Mouse (Mus musculus): ENCODE measurements around the gene Adgrf3.

The Adgrf3 gene

DNA sequence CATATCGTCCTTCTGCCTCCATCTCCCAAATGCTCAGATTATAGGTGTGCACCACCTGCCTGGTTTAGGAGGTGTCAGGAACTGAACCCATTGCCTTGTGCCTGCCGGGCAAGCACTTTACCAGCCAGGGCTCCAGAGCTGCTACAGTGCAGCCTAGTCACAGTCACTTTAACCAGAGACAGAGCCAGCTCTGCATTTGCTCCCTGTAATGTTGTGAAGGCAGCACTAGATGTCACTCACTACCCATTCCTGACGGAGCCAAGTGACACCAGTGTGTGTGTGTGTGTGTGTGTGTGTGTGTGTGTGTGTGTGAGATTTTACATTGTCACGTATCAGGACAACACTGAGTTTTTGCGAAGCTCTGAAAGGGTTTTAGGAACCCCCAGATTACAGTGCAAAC, 4.0 kb downstream of the Adgrf3 start:
- DNase-seq = peak in 1 of 2 experiments; percentile 35

DNA sequence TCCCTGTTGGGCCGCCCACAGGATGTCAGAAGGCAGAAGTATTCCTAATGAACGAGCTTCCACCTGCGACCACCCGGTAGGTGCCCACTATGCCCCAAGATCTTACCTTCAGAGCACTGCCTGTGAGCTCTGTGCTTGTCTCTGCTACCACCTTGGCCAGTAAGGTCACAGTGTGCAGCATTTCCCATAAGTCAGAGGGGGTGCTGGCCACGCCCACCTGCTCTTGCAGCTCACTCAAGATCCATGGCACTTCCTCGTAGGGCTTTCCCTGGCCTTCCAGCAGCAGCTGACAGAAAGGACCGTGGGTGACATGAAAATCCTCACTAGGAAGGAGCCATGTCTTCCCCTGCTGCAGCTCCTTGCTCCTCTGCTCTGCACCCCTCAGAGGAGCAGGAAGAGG, 7.3 kb downstream of the Adgrf3 start:
- no peak for DNase-seq

DNA sequence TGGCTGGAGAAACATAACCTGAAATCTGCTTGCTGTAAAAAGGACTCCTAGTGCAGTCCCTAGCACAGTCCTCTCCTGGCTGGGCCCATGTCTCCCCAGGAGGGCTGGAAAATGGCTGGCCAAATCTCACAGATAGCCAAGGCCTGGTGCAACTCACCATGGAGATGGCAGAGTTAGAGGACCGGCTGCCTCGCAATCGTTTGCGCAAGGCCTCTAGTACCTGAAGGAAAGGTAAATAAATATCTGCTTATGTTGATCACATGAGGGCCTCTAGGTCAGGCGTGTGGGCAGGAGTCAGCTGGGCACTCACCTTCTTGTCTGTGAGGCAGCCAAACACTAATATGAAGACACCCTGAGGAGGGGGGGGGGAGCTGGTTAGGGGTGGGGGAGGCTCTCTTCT, 10.2 kb downstream of the Adgrf3 start:
- no peak for DNase-seq

DNA sequence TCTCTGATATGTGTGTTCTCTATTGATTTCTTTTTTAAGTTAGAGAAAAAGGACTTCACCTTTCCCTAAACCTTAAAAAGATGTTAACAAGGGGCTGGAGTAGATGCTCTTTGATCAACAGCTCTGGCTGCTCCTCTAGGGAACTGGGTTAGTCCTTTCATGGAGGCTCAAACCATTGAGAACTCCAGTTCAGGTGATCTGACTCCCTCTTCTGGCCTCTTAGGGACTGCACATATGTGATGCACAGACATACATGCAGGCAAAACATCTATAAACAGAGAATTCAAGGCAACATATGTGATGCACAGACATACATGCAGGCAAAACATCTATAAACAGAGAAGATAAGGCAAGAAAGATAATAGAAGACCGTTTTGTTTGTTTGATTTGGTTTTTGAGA, 13.1 kb downstream of the Adgrf3 start:
- DNase-seq = no peak

DNA sequence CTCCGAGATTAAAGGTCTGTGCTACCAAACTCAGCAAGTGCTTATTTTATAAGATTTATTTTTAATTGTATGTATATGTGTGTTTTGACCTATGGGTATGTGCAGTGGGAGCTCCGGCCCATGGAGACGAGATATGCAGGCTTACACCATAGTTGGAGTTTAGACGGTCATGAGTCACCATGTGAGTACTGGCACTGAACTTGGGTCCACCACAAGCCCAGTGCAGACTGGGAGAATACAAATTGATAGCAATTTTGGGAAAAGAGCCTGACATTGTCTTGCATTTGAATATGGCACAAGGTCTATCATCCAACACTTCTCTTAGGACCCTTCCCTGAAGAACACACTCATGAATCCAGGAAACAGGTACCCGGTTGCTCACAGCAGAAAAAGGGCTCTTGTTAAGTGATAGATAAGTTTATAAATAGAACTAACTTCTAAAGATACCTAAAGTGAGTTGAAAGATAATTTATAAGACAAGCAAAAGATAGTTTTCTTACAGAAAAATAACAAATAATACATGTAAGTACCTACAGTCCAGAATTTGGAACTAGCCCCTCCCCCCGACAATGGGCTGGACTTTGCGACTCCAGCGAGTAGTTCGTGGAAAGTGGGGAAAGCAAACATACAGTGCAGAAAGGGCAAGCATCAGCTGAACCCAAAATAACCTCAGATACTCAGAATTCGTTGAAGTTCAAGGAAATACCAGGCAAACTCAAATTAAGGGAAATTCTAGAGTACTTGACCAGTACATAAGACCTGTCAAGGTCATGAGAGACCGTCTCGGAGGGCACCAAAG, 17.6 kb downstream of the Adgrf3 start:
- DNase-seq = no peak

DNA sequence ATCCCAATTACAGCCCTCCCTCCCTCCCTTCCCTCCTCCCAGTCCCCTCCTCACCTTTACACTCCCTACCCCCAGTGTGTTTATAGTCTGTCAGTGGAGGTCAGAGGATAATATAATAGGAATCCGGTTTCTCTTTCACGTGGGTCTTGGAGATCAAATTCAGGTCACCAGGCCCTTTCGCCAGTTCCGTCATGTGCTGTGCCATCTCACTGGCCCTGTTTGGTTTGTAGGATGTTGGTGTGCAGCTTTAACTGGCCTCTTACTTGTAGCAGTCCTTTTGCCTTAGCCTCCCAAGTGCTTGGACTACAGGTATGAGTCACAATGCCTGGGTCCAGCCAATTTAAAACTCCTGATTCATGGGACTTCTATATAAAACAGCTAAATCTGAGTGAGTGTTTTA, 29.7 kb downstream of the Adgrf3 start:
- no peak for DNase-seq

DNA sequence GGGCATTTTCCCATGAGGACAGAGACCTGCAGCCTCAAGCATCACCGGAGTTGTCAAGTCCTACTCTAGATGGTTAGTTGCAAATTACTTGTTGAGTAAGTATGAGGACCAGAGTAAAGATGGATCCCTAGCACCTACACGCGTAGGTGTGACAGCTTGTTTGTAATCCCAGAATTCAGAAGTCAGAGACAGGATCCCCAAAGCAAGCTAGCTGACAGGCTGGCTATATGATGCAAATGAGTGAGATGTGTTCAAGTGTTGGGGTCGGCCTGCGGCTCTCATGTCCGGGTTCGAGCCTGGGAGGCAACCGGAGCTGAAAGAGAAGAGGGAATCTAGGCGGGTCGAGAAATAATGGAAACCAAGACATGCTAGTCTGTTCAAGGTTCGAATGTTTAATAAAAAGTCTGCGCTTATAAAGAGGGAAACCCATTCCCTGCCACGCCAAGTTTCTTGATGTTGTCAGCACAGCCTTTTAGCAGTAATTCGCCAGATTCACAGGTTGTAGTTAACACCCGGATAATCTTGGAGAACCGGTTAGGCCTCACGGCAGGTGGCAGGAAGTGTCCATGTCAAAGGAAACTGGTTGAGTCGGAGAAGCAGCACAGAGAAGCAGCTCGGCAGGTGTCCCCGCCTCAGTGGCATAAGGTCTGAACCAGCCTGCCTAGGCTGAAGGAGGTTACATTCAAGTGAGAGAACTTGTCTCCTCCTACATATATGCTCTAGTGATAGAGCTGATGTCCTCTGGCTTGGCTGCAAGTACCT, 32.4 kb downstream of the Adgrf3 start:
- no peak for DNase-seq

DNA sequence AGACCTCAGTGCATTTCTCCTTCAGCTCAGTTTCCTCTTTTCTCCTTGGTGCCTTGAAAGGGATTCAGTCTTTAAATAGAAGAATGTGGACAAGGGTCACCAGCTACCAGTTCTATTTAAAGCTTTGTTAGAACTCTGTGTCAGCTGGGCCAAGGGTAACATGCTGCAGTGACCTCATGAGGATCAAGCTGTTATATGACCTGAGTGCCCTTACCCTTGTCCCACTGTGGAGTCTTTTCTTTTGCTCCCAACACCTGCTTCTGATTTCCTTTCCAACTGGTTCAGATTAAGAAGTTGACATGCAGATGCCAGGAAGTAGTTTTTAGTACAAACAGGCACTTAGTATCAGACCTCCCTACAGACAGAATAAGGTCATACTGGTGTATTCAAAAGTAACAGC, 33.4 kb downstream of the Adgrf3 start:
- DNase-seq = no peak

DNA sequence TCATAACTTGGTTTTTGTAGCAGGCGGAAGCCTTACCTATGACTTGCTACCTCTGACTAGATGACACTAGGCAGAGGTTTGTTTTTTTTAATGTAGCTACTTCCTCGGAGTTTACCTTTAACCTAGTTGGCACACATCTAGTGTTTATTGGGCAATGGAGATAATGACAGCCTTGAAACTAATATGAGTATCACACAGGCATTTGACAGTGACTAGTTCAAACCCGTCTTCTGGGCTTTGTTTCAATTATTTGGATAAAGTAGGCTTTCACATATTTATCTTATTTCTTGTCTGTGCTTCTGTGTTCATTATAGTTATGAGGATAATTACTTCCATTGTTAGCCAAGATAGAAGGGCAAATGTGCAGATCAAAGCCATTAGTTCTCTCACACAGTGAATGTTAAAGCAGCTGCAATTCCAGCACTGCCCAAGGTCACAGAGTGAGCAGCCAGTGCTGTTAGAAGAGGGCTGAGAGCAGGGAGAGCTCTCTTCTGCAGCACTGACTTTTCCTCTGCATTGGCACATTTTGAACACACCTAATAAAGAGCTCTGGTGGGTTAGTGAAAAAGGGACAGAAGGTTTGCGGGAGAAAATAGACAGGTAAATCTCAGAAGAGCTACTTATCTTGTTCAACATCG, 35.1 kb downstream of the Adgrf3 start:
- DNase-seq = no peak

DNA sequence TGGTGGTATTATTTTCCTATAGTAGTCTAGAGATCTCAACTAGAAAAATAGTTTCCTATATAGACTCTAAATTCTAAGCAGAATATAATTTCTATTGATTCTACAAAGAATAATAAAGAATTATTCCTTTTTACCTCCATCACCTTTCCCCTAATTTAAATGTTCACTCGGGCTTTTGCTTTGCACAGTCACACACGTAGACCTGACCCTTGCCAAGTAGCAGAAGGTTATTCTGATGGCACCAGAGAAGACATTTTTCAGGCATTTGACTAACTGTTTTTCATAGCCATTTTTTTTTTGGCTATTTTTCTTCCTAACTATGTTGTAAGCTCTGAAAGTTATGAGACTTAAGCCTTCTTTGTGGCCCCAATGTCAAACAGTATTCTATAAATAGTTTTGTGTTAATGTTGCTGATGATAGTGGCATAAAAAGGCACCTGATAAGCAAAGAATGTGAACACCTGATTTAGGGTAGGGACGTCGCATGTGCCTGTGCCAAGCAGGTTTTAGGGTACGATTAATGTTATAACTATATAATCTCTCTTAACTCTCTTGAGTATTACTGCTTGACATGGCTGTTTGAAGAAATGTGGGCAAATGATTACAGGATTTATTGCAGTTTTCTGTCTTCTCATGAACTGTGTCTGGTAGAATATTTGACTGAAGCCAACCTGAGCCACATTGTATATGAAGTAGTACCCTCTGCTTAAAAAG, 40.1 kb downstream of the Adgrf3 start:
- no peak for DNase-seq

DNA sequence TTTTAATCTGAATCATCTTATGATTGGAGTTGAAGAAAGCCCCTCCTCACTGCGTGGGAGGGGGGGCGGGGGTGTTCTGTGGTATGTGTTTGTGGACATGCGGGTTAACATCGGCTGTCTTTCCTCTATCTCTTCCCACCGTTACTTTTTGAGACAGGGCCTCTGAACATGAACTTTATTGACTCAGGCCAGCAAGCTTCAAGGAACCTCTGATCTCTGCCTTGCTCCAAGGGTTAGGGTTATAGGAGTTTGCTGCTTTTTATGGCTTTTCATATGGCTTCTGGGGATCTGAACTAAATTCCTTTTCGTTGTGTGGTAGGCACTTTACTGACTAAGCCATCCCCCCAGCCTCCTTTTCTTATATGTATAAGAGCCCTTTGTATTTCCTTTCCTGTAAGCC, 43.2 kb downstream of the Adgrf3 start:
- DNase-seq = no peak

DNA sequence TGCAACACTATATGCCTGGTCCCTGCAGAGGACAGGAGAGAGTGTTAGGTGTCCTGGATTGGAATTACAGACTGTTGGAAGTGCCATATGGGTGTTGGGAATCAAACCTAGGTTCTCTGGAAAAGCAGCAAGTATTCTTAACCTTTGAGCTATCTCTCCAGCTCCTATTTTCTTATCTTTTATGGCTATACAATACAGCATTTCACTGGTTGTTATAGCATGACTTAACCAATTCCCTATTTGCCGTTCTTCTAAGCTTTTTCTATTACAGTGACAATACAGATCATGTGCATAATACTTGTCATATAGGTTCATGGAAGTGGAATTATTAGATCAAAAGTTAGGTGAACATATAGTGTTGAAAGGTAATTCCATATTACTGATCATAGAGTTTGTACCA, 43.7 kb downstream of the Adgrf3 start:
- DNase-seq = no peak

DNA sequence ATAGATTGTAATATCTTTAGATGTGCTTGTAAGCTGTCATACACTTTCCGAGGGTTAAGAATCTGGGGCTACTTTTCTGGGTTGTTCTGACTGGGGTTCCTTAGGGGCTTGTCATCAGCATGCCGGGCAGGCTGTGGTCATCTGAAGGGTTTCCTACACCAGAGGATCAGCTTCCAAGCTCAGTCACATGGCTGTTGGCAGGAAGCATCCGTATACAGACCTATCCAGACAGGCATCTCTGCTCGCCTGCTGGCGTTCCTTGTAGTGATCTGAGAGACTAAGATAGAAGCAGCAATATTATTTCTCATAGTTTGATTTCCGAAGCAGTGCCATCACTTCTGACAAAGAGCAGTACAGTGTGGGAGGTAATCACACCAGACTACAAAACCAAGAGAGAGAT, 45.9 kb downstream of the Adgrf3 start:
- no peak for DNase-seq

DNA sequence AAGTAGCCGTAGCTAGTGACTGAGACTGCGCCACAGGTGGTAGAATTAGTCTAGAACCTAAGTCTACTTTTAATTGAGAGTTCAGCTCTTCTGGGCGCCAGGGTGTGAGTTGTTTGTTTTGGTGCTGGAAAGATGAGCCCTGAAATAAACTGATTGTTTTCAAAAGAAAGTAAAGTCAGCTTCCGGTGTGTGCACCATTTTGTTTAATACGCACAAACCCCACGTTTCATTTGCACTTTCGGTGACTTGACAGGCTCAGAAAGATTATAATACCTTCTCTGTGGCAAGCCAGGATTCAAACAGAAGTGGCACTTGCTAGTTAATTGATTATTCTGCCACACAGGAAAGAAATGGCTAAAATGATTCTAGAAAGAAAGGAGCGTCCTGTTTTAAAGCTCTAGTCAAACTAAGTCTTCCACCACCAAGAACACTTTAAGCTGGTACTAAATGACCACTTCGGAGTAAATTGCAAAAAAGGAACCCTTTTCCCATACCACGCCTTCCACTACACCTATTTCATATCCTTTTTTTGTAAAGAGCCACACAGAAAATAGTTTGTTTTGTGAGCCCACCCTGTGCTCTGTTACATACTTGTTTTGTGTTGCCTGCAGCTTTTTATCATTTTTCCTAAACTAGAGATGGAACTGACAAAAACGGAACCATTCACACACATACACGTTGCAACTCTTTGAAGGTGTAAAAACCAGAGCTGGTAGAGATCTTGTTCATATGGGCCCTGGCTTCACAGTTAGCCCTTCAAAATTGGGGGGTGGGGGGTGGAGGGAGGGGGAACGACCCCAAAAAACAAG, 49.5 kb downstream of the Adgrf3 start:
- DNase-seq = no peak

DNA sequence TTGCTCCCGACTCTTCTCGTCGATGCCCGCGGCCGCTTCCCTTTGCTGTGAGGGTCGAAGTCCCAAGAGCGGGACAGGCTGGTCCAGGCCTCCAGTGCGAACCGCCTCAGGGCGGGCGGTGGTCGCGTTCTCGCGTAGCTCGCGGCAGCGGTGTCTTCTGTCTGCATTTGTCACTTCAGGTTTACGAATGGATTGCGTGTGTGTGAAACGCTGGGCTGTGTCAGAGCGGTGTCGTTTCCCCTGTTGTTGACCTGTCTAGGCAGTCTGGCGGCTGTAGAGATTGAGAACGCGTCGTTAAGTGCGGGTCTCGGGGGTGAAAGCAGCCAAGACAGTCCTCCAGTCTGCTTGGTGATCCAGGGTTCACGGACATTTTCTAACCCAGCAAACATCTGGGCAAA, 50.1 kb downstream of the Adgrf3 start:
- DNase-seq = no peak

DNA sequence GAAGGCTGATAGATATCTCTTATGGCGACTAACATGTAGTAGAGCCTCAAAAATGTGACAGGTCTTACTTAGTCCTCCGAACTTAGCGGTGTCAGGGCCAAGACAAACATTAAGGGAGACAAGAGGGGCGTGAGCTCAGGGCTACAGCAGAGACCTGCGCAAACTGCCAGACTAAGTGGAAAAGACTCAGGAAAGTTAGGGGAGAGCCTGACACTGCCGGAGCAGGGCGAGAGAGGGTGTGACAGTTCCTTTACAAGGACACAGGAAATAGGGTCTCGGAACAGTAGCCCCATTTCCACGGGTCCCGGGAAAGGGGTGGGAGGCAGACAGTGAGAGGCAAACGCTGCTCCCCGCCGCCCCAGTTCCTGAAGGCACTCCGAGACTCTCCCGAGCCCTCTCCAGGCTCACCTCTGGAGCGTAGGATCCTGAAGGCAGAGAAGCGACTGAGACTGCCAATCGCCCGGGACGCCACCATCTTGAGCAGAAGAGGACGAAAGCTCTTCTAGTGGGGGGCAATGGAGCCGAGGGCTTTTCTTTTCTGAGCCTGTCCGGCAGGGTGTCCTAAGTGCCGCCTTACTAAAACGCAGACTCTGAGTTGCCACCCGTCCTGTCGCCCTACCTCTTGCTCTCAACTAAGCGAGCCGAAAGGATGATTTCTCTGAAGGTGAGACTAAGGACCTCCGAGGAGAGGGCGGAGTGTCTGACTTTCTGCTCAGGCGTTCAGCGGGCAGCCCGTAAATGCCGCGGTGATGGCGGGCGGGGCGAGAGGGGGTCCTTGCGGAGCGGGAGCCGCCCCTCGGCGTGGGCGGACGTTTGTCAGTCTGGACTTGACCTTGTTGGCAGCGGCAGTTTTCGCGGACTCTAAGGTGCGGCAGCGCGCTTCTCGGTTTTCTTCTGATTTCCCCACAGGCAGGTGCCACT, 50.8 kb downstream of the Adgrf3 start, which contains the start of the genes Hadha and Hadhb:
Gene Hadha, minus strand, starts transcription at position 689 of the 921 bp plus-strand sequence.
Gene Hadhb, plus strand, starts transcription at position 775 of the 921 bp plus-strand sequence.
- peak; percentile 94 to 96 for DNase-seq

DNA sequence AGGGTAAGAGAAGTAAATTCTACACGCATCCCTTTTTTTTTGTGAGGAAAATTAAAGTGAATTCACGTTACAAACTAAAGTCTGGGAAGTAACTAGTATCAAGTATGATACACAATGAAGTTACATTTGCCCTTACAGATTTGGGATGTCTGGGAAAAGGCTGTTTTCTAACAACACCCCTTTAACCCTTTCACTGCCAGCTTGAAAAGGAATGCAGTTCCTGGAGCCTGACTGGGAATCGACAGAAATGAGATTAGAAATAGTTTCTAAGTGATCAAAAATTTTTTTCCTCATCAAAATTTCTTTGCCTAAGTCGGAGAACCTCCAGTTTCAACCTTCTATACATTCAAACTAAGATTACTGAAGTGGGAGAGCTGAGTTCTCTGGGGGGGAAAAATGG, 51.5 kb downstream of the Adgrf3 start:
- DNase-seq = no peak

DNA sequence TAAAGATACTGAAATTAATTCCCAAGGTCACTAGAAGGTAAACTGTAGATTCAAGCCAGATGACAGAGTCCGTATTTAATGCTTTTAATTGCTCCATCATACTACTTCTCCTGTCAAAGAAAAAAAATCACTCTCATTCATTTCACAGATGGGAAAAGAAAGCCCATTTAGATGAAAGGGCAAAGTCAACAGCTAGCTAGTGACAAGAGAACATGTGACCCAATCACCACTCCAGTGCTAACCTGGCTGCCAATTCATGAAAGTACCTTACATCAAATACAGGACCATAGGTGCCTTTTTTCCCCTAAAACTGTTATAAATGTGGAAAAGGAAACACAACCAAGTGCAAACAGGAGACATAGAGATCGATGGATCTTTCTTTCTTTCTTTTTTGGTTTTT, 52.3 kb downstream of the Adgrf3 start:
- DNase-seq = no peak

DNA sequence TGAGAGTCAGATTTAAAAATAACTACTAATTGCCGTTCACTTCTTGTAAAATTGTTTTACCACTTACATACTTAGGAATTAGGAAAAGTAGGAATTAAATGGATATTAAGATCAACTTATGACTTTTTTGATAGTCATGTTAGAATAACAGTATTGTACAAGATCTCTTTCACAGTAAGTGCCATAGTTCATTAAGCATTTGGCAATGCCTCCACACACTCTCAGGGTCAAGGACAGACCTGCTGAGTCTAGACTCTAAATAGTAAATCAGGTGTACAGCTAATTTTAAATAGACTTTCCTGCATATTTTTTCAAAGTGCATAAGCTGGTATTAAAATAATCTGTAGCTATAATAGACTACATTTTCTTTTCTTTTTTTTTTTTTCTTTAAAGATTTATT, 53.1 kb downstream of the Adgrf3 start:
- peak; percentile 21 to 55 for DNase-seq

DNA sequence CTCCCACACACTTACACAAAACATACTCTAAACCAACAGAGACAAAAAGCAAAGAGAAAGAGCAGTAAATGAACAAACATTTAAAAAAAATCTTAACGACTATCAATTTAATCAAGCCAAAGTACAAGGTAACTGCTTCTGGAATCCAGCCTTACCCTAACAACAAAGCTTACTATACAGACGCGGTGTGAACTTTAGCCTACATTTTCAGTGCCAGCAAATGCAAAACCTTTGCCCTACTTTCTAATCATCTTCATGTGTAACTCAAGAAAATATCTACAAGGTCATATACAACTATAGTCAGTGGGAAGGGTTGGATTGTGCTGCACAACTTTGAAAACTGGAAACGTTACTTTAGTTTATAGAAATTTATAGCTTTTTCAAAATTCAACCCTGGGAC, 53.5 kb downstream of the Adgrf3 start:
- peak; percentile 49 to 51 for DNase-seq

All from kidney, postnatal 25 days (tissue).